Mouse (Mus musculus) heart, postnatal 0 days (tissue): ENCODE data around the gene Cpm.

Experiments
- CTCF ChIP-seq: IDR thresholded peaks from 2 replicates; pipeline ENCODE4 v1.5.1; 2016; ENCODE audit warnings: antibody characterized with exemption, control low read depth, low read depth
- EP300 ChIP-seq: IDR thresholded peaks from 2 replicates; pipeline ENCODE4 v1.6.1; 2016; ENCODE audit warnings: antibody characterized with exemption, low read depth

DNA sequence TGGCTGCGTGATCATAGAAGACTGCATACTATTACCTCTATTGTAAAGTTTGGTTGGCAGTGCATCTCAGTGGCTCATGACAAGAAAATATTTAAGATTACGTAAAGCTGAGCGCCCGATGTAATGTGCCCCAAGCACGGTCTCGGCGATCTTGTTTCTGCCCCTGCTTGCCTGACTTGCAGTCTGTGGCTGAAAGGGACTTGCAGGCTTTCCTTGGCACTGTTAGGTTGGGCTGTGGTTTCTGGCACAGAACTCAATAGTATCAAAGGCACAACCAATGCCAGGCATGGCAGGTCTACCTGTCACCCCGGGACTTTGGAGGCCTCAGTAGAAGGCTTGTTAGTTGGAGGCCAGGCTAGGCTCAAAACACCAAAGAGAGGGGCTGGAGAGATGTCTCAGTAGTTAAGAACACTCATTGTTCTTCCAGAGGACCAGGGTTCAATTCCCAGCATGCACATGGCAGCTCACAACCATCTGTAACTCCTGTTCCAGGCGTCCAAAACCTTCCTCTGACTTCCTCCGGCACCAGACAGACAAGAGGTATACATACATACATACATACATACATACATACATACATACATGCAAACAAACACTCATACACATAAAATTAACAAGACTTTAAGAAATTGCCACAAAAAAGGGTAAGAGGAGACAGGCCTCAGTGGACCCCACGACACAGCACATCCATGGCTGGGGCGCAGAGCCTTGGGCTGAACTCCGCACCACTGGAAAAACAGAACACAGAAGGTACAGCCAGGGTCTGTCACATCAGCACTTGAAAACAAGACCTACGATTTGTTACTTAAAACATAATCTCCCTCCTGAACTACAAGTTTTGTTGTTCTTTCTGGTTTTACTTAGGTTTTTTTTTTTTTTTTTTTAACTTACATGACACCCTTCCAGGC, 29.5 kb downstream of the Cpm start:
- TF ChIP-seq EP300: no peak
- TF ChIP-seq CTCF: no peak
